8 mouse cellular contexts compared by ENCODE assay signal in genomic region chr4:106837964-106838363, GRCm38 (mm10). TPM values are rescaled to one million over a fixed set of nuclear protein-coding genes. Genes with fewer than 3 reads are reported as not detected.
DNase-seq lines count a peak whose midpoint lies in the region; ATAC-seq lines count a peak whose summit lies in the region.

No protein-coding gene starts in this region.

- H3K9me3 ChIP-seq in hindbrain, embryonic 12.5 days (replicated peaks): no peaks in the 10 kb centered on the region

- H3K4me1 ChIP-seq in hindbrain, embryonic 12.5 days: peaks cover 57% of the 10 kb centered on the region

- peak overlapping the region; percentile 41 for H3K9ac ChIP-seq in hindbrain, embryonic 12.5 days

- peak; percentile 65 to 81 for DNase-seq in adrenal gland, adult (ENCODE audit: inconsistent age in 2 of 2, low spot score in 1 of 2)
- peak; percentile 60 to 71 for DNase-seq in cerebellum, postnatal 14 days
- peak; percentile 62 to 69 for DNase-seq in frontal cortex, postnatal 36 days (ENCODE audit: low spot score in 2 of 2)
- peak; percentile 55 for DNase-seq in left cerebral cortex, adult 11 months (ENCODE audit: low spot score)
- DNase-seq in mesoderm, embryonic 11.5 days (ENCODE audit: low read depth, low spot score): peak; percentile 75
- peak; percentile 43 for DNase-seq in splenic B cell, adult 2 months (ENCODE audit: low read depth, low spot score)
- DNase-seq in c-Kit-positive CD71-positive TER-119-positive erythroid progenitor cells, embryonic 14.5 days (ENCODE audit: low spot score): no peak

- H3K36me3 ChIP-seq in hindbrain, embryonic 12.5 days: no peaks in the 10 kb centered on the region
- H3K36me3 ChIP-seq in splenic B cell, adult 2 months (ENCODE audit: control insufficient read depth, insufficient read depth, low read length, poor library complexity, severe bottlenecking): no peaks in the 10 kb centered on the region

- H3K27me3 ChIP-seq in hindbrain, embryonic 12.5 days: 0 out of 2 replicates have a peak, but pooled peaks cover 5% of the 10 kb centered on the region
- no peaks in the 10 kb centered on the region for H3K27me3 ChIP-seq in splenic B cell, adult 2 months (ENCODE audit: control insufficient read depth, insufficient read depth, low read length, poor library complexity, severe bottlenecking)

- H3K4me2 ChIP-seq in hindbrain, embryonic 12.5 days (replicated peaks): peak overlapping the region; percentile 99

- peak overlapping the region; percentile 100 for H3K27ac ChIP-seq in hindbrain, embryonic 12.5 days

- ATAC-seq in hindbrain, embryonic 12.5 days (ENCODE audit: low FRiP score): peak; percentile 48

- 0% methylated on average over 11 of the region's 18 CpGs for WGBS in hindbrain, embryonic 12.5 days

- peak overlapping the region; percentile 15 for H3K4me3 ChIP-seq in hindbrain, embryonic 12.5 days

RNA-seq across cellular contexts. Expression of gene Acot11, which starts 33.2 kb away (rescaled TPM):
- 2.4 TPM in 2 replicates for polyA plus RNA-seq in hindbrain, embryonic 12.5 days (2016; fragmentation: Nextera tagmentation; extraction: Ambion mirVana)
